Mouse (Mus musculus) forebrain, embryonic 16.5 days (tissue): ENCODE results near the gene Ptpa. TPM values are rescaled to one million over a fixed set of nuclear protein-coding genes. Genes with fewer than 3 reads are reported as not detected.

Source experiments
- ATAC-seq: fragments of 200-750 bp; cut with Nextera tagmentation; 2 replicates; pipeline ENCODE4 v1.8.0; 2017; ENCODE audit warnings: mild to moderate bottlenecking, moderate library complexity
- H3K27ac ChIP-seq: fragments of 300-500 bp; sonication (generic); 2 replicates; pipeline ENCODE4 v1.5.1; 2014; ENCODE audit warnings: low read length, control low read depth
- H3K27me3 ChIP-seq: fragments of 300-500 bp; sonication (generic); replicated peaks from 2 replicates; pipeline ENCODE4 v1.6.1; 2014; ENCODE audit warnings: low read length; ENCODE audit not compliant: control insufficient read depth, insufficient read depth
- H3K36me3 ChIP-seq: fragments of 300-500 bp; sonication (generic); 2 replicates; pipeline ENCODE4 v1.6.1; 2014; ENCODE audit not compliant: control insufficient read depth, insufficient read depth
- H3K4me1 ChIP-seq: fragments of 300-500 bp; sonication (generic); replicated peaks from 2 replicates; pipeline ENCODE4 v1.6.1; 2014; ENCODE audit warnings: low read length; ENCODE audit not compliant: control insufficient read depth, insufficient read depth
- H3K4me2 ChIP-seq: fragments of 300-500 bp; sonication (generic); 2 replicates; pipeline ENCODE4 v1.6.1; 2014; ENCODE audit warnings: mild to moderate bottlenecking, low read length, control low read depth
- H3K4me3 ChIP-seq: fragments of 300-500 bp; sonication (generic); replicated peaks from 2 replicates; pipeline ENCODE4 v1.5.1; 2014; ENCODE audit warnings: mild to moderate bottlenecking, low read length, control low read depth
- H3K9ac ChIP-seq: fragments of 300-500 bp; sonication (generic); replicated peaks from 2 replicates; pipeline ENCODE4 v1.6.1; 2014; ENCODE audit warnings: low read depth, low read length, control low read depth
- H3K9me3 ChIP-seq: fragments of 300-500 bp; sonication (generic); 2 replicates; pipeline ENCODE4 v1.6.1; 2016; ENCODE audit warnings: low read length; ENCODE audit not compliant: control insufficient read depth
- WGBS: fragments of 180-500 bp; shearing (Covaris S2); extraction: QIAGEN DNeasy Blood & Tissue Kit; methylation state at CpG from one replicate; pipeline ENCODE4 v1.1.7; 2014; 5-methylcytosine and 5-hydroxymethylcytosine counted together
- microRNA-seq: library from miRNA; unstranded; fragments of <30 nt; microRNA quantifications from one replicate; pipeline ENCODE4, GENCODE M21; 2017
- polyA plus RNA-seq: library from polyadenylated mRNA; unstranded; fragments of >200 nt; fragmentation: Nextera tagmentation; extraction: Ambion mirVana; gene quantifications from 2 replicates; pipeline ENCODE4 v1.2.1, GENCODE M21; 2015

Ptpa gene
- polyA plus RNA-seq, 1 experiment from 2014 or later, result 163 TPM

DNA sequence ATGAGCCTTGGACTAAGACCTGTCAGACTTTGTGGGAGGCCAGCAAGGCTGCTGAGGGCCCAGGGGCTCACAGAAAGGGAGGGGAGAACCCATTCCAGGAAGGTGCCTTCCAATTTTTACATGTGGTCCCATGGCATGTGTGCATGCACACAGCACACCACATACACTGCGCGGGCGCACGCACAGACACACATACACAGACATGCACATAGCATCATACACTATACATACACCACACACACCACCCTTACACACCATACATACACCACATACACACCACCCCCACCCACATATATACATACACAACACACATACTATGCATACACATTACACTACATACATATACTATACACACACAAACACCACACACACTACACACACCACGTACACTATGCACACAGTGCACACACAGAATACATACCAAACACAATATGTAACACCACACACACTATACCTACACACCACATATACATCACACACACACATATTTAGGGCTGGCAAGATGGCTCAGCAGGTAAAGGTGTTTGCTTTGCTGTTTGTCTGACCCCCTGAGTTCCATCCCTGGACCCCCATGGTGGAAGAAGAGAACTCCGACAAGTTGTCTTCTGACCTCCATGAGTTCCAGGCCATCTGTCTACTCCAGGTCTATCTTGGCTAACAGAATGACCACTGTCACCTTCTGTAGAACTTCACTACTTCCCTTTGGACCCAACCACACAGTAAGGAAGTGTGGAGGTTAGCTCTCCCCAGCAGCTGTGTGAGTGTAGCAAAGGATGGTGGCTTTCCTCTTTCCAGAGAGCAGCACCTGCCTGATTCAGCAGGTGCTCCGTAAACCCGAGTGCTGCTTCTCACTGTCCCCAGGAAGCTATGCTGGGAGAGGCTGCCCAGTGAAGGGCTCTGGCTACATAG is 79.4 kb downstream of the Ptpa start:
- Histone ChIP-seq H3K9me3 (no peaks in the 10 kb centered on the region), H3K27me3 (no peaks in the 10 kb centered on the region), H3K36me3 (no peaks in the 10 kb centered on the region), H3K27ac (no peak overlapping the region), H3K9ac (no peak overlapping the region; the same call in 1 of the 2 replicates), H3K4me3 (no peak overlapping the region), H3K4me1 (peaks cover 5% of the 10 kb centered on the region), H3K4me2 (no peak overlapping the region; the same call in 1 of the 2 replicates)
- ATAC-seq, result peak; percentile 27
- WGBS, result 75% methylated on average over 8 of the region's 8 CpGs

DNA sequence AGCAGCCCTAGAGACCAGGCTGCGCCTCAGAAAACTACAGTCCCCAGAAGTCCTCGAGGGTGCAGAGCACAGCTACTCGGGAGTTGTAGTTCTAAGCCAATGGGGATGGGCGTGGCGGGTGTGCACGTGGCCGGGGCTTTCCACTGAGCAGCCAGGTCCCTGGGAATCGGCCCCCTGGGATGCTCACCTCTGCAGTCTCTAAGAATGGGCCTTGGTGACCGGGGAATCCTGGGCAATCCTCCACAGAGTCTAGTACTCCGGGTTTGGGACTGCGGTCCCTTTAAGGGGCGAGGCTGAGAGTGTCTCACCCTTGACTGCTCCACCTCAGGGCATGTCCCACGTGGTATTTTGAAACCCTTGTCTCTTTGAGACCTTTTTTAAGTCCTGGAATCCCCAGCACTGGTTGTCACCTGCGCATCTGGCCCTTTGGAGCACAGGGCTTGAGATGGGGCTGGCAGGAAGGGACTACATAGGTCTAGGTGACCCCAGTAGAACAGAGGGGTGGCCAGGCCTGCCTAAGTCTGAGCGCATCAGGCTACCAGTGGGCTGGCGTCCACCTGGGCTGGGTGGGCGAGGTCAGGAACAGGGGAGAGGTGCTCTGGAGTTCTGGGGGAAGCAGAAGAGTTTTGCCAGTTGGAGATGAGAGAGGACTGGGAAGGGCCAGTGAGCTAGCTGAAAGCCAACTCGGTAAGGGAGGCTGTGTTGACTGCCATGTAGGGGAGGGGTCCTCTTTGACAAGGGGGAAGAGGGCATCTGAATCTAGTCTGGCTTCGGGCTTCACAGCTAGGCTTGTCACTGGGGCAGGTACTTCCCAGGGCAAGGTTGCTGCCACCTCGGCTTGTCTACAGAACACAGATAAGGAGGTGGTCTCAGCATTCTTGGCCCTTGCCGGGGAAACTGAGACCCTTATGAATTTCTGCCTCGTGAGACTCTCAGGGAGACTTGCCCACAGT is 80.3 kb downstream of the Ptpa start:
- Histone ChIP-seq H3K9me3 (no peaks in the 10 kb centered on the region), H3K4me3 (peak overlapping the region; percentile 38), H3K27ac (no peak overlapping the region), H3K9ac (peak overlapping the region; percentile 10), H3K4me1 (peaks cover 5% of the 10 kb centered on the region), H3K4me2 (peak overlapping the region; percentile 55), H3K36me3 (no peaks in the 10 kb centered on the region), H3K27me3 (no peaks in the 10 kb centered on the region)
- 25% methylated on average over 22 of the region's 22 CpGs for WGBS
- peak; percentile 98 for ATAC-seq

Small RNA genes lying within 50 kb of the gene (microRNA-seq; reads per million reads assigned to microRNA genes)
- not detected for gene Gm47292

Other genes with a start within 250 kb of the Ptpa start
- 10.7 and 13.3 TPM in 2 replicates for gene Endog, start 244.5 kb upstream of the Ptpa start, polyA plus RNA-seq
- 63.8 and 65.9 TPM in 2 replicates for gene Spout1, start 237.6 kb upstream of the Ptpa start, polyA plus RNA-seq
- 15.4 and 16.3 TPM in 2 replicates for gene Kyat1, start 210.2 kb upstream of the Ptpa start, polyA plus RNA-seq
- gene Lrrc8a, start 178.3 kb upstream of the Ptpa start, polyA plus RNA-seq, result 58.9 and 59.7 TPM in 2 replicates
- gene Gm28035, start 175.5 kb upstream of the Ptpa start, polyA plus RNA-seq, result 0.46 and 0.58 TPM in 2 replicates
- gene Phyhd1, start 149.8 kb upstream of the Ptpa start, polyA plus RNA-seq, result 9.4 and 9.5 TPM in 2 replicates
- gene Gm28038, start 135.0 kb upstream of the Ptpa start, polyA plus RNA-seq, result not detected in 2 replicates
- 30.2 and 35.9 TPM in 2 replicates for gene Dolk, start 129.7 kb upstream of the Ptpa start, polyA plus RNA-seq
- 25.3 and 26.2 TPM in 2 replicates for gene Nup188, start 129.6 kb upstream of the Ptpa start, polyA plus RNA-seq
- gene Sh3glb2, start 56.7 kb upstream of the Ptpa start, polyA plus RNA-seq, result 159 and 203 TPM in 2 replicates
- gene Miga2, start 51.8 kb upstream of the Ptpa start, polyA plus RNA-seq, result 29.7 and 35.6 TPM in 2 replicates
- 59.3 and 66.5 TPM in 2 replicates for gene Dolpp1, start 23.8 kb upstream of the Ptpa start, polyA plus RNA-seq
- gene Crat, start 226 bp upstream of the Ptpa start, polyA plus RNA-seq, result 21.3 and 21.4 TPM in 2 replicates
- 1.5 and 1.8 TPM in 2 replicates for gene Ier5l, start 58.2 kb downstream of the Ptpa start, polyA plus RNA-seq
- 0.89 and 0.93 TPM in 2 replicates for gene Cstad, start 179.0 kb downstream of the Ptpa start, polyA plus RNA-seq